Mouse (Mus musculus) liver, embryonic 14.5 days (tissue): Measurements from ENCODE around the gene Ldhal6b. TPM values are rescaled to one million over a fixed set of nuclear protein-coding genes. Genes with fewer than 3 reads are reported as not detected.

Experiments used
- ATAC-seq: fragments of 200-750 bp; cut with Nextera tagmentation; 2 replicates; pipeline ENCODE4 v1.8.0; 2017; ENCODE audit warnings: moderate number of reproducible peaks, mild to moderate bottlenecking, moderate library complexity; ENCODE audit not compliant: insufficient read depth
- DNase-seq, 3 experiments: peaks; one replicate each; pipeline ENCODE4 v3.0.0-alpha.2; 2012 to 2013; ENCODE audit warnings: low read depth in 3 of 3, low spot score in 3 of 3
- H3K27ac ChIP-seq: fragments of 300-500 bp; sonication (generic); 2 replicates; pipeline ENCODE4 v1.5.1; 2014; ENCODE audit warnings: moderate library complexity, mild to moderate bottlenecking, control low read depth, inconsistent platforms
- H3K27me3 ChIP-seq: fragments of 300-500 bp; sonication (generic); 2 replicates; pipeline ENCODE4 v1.6.1; 2014; ENCODE audit warnings: mild to moderate bottlenecking, low read length, moderate library complexity; ENCODE audit not compliant: control insufficient read depth, insufficient read depth
- H3K36me3 ChIP-seq: fragments of 300-500 bp; sonication (generic); replicated peaks from 2 replicates; pipeline ENCODE4 v1.6.1; 2014; ENCODE audit warnings: low read depth; ENCODE audit not compliant: control insufficient read depth, insufficient read depth
- H3K4me1 ChIP-seq, 2 experiments: fragments of 200-500 bp in 1 of 2; fragments of 300-500 bp in 1 of 2; sonication (generic) in 1 of 2; replicated peaks; 2 replicates each; pipeline ENCODE4 v1.6.1; 2012 to 2014; ENCODE audit warnings: antibody characterized with exemption in 1 of 2, inconsistent platforms in 1 of 2, low read length in 1 of 2; ENCODE audit not compliant: control insufficient read depth in 2 of 2, insufficient read depth in 2 of 2
- H3K4me2 ChIP-seq: fragments of 300-500 bp; sonication (generic); 2 replicates; pipeline ENCODE4 v1.6.1; 2014; ENCODE audit warnings: low read depth, mild to moderate bottlenecking, control low read depth, moderate library complexity
- H3K4me3 ChIP-seq, 2 experiments: fragments of 200-500 bp in 1 of 2; fragments of 300-500 bp in 1 of 2; sonication (generic) in 1 of 2; 2 replicates each; pipeline ENCODE4 v1.5.1; 2012 to 2014; ENCODE audit warnings: low read depth in 2 of 2, low read length in 2 of 2, mild to moderate bottlenecking in 2 of 2, control low read depth in 1 of 2, inconsistent platforms in 1 of 2, moderate library complexity in 1 of 2; ENCODE audit not compliant: insufficient read depth in 1 of 2
- H3K9ac ChIP-seq: fragments of 300-500 bp; sonication (generic); replicated peaks from 2 replicates; pipeline ENCODE4 v1.6.1; 2014; ENCODE audit warnings: mild to moderate bottlenecking, control low read depth, moderate library complexity
- H3K9me3 ChIP-seq: fragments of 300-500 bp; sonication (generic); 2 replicates; pipeline ENCODE4 v1.6.1; 2016; ENCODE audit warnings: low read length, mixed read lengths; ENCODE audit not compliant: control insufficient read depth
- CTCF ChIP-seq: IDR thresholded peaks from 2 replicates; pipeline ENCODE4 v1.5.1; 2016; ENCODE audit warnings: antibody characterized with exemption, low read depth, control low read depth
- EP300 ChIP-seq: IDR thresholded peaks from 2 replicates; pipeline ENCODE4 v1.6.1; 2016; ENCODE audit warnings: antibody characterized with exemption, low read depth
- WGBS: fragments of 180-500 bp; shearing (Covaris S2); extraction: QIAGEN DNeasy Blood & Tissue Kit; methylation state at CpG from one replicate; pipeline ENCODE4 v1.1.7; 2014; ENCODE audit not compliant: insufficient replicate concordance; 5-methylcytosine and 5-hydroxymethylcytosine counted together
- polyA plus RNA-seq, 2 experiments: library from polyadenylated mRNA; depleted of rRNA in 1 of 2; stranded (reverse) in 1 of 2; unstranded in 1 of 2; fragments of >200 nt; fragmentation: Nextera tagmentation in 1 of 2; extraction: Ambion mirVana in 1 of 2; gene quantifications; 2 replicates each; pipeline versions ENCODE4 v1.2.1 to v1.2.3; 2012 to 2014

The Ldhal6b gene
- polyA plus RNA-seq, 2 experiments, result 0.09 TPM; not detected in 1

GRCm38 (mm10) chr17:5400435-5401090 is 18.0 kb downstream of the Ldhal6b start:
- no peaks in the 10 kb centered on the region for H3K27me3 ChIP-seq
- H3K9ac ChIP-seq, result no peak overlapping the region
- TF ChIP-seq EP300 (no peak), CTCF (no peak)
- no peak overlapping the region for H3K27ac ChIP-seq
- 60% methylated on average over 14 of the region's 14 CpGs for WGBS
- DNase-seq, result no peak
- H3K4me2 ChIP-seq, result no peak overlapping the region
- ATAC-seq, result no peak
- peaks cover 0 to 12% of the 10 kb centered on the region in 2 experiments; a peak in 2 of 4 replicates for H3K4me1 ChIP-seq
- no peaks in the 10 kb centered on the region for H3K9me3 ChIP-seq
- no peaks in the 10 kb centered on the region for H3K36me3 ChIP-seq
- H3K4me3 ChIP-seq, result no peak overlapping the region

DNA sequence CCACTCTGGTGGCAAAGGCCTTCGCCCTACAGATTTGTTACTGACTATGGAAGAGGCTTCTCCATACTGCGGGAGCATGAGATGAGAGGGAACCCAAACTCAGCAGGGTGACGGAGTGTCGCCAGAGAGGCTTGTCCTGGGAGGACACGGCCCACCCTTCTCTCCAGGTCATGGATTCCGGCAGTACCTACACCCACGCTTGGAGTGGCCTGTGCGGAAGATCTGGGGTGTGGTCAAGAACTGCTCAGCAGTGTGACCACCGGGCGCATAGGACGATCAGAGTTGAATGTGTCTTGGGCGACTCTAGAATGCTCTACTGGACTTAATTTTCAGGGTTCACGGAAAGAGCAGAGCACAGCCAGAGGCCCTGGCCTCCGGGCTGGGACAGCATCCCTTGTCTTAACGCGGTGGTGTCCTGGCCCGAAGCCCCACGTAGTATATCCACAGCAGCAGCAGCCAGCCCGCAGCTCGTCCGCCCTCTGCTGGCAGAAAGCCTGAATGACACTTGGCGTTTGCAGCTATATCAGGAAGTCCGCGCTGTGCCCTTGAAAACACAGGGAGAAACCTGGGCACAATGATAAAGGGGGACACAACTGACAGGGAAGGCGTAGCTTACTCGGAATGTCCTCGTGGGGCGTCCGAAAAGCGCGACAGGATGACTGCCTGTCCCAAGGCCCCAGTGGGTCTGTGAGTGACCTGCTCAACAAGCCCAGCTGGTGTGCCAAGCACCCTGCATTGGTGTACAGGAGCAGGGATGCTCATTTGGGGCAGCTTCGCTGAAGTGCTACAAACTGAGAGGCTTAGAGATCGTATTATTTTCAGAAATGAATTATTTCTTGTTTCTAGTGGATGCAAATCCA is 21.2 kb downstream of the Ldhal6b start:
- Histone ChIP-seq H3K27ac (no peak overlapping the region), H3K36me3 (no peaks in the 10 kb centered on the region), H3K27me3 (no peaks in the 10 kb centered on the region), H3K9ac (no peak overlapping the region), H3K4me3 (no peak overlapping the region), H3K9me3 (no peaks in the 10 kb centered on the region), H3K4me1 (peaks cover 0 to 2% of the 10 kb centered on the region in 2 experiments; a peak in 2 of 4 replicates), H3K4me2 (peak overlapping the region; percentile 21; the same call in 1 of the 2 replicates)
- 25% methylated on average over 33 of the region's 33 CpGs for WGBS
- ATAC-seq (peak; percentile 33; the same call in 1 of the 2 replicates), DNase-seq (peak; percentile 33 to 50 (median 39))
- peak; percentile 99 for TF ChIP-seq CTCF
- TF ChIP-seq EP300, result no peak

- 59% methylated on average over 5 of the region's 5 CpGs for WGBS
- no peak for ATAC-seq
- no peaks in the 10 kb centered on the region for H3K36me3 ChIP-seq
Observed at GRCm38 (mm10) chr17:5396213-5396612, 22.4 kb downstream of the Ldhal6b start.

GRCm38 (mm10) chr17:5395454-5396205 is 22.9 kb downstream of the Ldhal6b start:
- 72% methylated on average over 16 of the region's 16 CpGs for WGBS
- TF ChIP-seq CTCF (no peak), EP300 (no peak)
- no peak overlapping the region for H3K4me2 ChIP-seq
- H3K4me1 ChIP-seq, result peaks cover 0 to 5% of the 10 kb centered on the region in 2 experiments; a peak in 1 of 4 replicates
- no peak overlapping the region for H3K27ac ChIP-seq
- no peaks in the 10 kb centered on the region for H3K27me3 ChIP-seq
- no peak for DNase-seq
- no peaks in the 10 kb centered on the region for H3K9me3 ChIP-seq
- no peak overlapping the region for H3K4me3 ChIP-seq
- no peak for ATAC-seq
- H3K36me3 ChIP-seq, result no peaks in the 10 kb centered on the region
- H3K9ac ChIP-seq, result no peak overlapping the region

More at GRCm38 (mm10) chr17:5396213-5396612, 22.4 kb downstream of the Ldhal6b start:
- Histone ChIP-seq H3K27me3 (no peaks in the 10 kb centered on the region), H3K4me1 (peaks cover 0 to 5% of the 10 kb centered on the region in 2 experiments; a peak in 1 of 4 replicates), H3K4me2 (no peak overlapping the region), H3K9me3 (no peaks in the 10 kb centered on the region), H3K9ac (no peak overlapping the region), H3K27ac (no peak overlapping the region), H3K4me3 (no peak overlapping the region)
- TF ChIP-seq CTCF (no peak), EP300 (no peak)
- DNase-seq, result no peak
